Comparison of ENCODE assay signal across 13 mouse cellular contexts in genomic region chr2:80484951-80485350, GRCm38 (mm10).
"Had no signal": no experiment of that assay in that cellular context is flagged by ENCODE, and none has a peak within 500 bp of the region (broad histone marks: within the 10 kb centered on the region; RNA-seq: fewer than 3 reads in every experiment).

No protein-coding gene starts in this region.

- H3K27me3 ChIP-seq: limb, embryonic 13.5 days; megakaryocyte, embryonic 14.5 days; midbrain, embryonic 15.5 days; neural tube, embryonic 12.5 days had no signal

- DNase-seq: kidney, adult 9 months; kidney, postnatal 10 days; layer of hippocampus, postnatal 36 days; lung, adult 18-20 months; lung, postnatal 4 days; spleen, adult 18-20 months; thymus, adult 2 months; thymus, postnatal 25 days had no signal

- H3K4me3 ChIP-seq: limb, embryonic 13.5 days; megakaryocyte, embryonic 14.5 days; midbrain, embryonic 15.5 days; neural tube, embryonic 12.5 days had no signal

- H3K27ac ChIP-seq: limb, embryonic 13.5 days; liver, embryonic 14.5 days; midbrain, embryonic 15.5 days; neural tube, embryonic 12.5 days had no signal

- H3K4me1 ChIP-seq: limb, embryonic 13.5 days; megakaryocyte, embryonic 14.5 days; midbrain, embryonic 15.5 days; neural tube, embryonic 12.5 days had no signal
